Mouse (Mus musculus) kidney, adult 18-20 months (tissue): ENCODE results near the gene Tada3.

Experiments used
- DNase-seq: peaks from one replicate; pipeline ENCODE4 v3.0.0; 2021

Gene Tada3

DNA sequence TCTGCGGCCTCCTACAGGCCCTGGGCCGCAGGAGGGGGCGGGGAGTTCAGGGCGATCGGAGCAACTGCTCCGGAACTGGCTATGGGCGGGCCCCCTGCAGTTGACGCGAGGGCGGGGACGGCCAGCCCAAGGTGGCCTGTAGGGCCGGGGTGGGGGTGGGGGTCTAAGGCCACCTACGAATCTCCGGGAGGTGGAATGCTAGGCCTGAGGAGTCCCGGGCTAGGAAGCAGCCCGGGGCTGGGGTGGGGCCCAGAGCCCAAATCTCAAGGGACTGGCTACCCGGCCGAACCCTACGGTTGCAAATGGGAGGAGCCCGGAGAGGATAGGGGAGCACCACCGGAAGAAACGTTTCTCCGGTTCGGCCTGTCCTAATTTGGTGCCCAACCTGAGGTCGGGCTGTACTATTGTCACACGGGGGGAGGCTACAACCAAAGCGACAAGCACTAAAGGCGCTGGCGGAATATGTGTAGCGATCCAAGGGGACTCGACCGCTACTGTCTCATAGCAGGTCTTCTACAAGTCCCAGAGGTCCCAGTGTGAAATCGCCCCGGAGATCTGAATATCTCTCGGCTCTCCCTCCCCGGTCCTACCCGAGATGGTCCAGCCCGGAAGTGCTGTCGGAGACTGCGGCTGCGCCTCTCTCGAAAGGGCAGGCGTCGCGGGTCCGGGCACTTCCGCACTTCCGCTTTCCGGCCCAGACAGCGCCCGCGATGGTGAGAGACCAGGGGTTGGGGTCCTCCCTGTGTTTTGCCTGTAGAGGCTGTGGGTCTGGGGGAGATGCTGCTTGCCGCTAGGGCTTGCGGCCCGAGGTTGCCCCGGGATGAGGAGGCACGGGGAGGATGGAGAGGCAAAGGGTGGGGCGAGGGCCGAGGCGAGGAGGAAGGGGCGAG, at the start of gene Tada3, which contains the start of gene Arpc4:
Gene Tada3, minus strand, starts transcription at position 388 of the 890 bp plus-strand sequence.
Gene Arpc4, plus strand, starts transcription at position 620 of the 890 bp plus-strand sequence.
- peak; percentile 97 for DNase-seq

DNA sequence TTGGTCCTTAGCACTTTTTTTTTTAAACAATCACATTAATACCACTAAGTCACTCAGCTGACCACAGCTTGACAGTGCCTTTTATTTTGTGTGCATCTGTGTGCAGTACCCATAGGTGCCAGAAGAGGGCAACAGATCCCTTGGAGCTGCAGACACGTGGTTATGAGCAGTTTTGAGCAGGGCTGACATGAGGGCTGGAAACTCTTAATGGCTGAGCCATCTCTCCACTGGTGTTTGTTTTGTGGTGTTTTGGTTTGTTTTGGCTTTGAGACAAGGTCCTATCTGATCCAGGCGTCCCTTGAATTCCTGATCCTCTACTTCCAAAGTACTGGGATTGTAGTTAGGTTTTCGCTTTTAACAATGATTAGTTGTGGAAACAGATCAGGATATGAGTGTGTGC, 49.7 kb upstream of the Tada3 start:
- peak; percentile 42 for DNase-seq

DNA sequence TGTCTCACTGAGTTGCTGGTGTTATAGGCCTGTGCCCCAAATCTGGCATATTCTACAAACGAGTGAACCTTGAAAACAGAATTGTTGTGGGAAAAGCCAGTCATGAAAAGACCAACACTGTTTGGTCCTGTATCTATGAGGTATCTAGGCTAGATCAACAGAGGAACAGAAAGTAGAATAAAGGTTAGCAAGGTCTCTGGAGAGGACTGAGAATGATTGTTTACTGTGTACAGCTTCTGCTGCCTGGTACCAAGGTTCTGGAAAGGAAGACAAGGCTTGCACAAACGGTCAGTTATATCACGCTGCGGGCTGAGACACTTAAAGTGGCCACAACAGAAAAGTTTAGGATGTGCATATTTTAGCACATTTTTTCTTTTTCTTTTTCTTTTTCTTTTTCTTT, 49.0 kb upstream of the Tada3 start:
- no peak for DNase-seq

- DNase-seq: peak; percentile 33
Measured at GRCm38 (mm10) chr6:113424187-113424586, 46.5 kb upstream of the Tada3 start.

DNA sequence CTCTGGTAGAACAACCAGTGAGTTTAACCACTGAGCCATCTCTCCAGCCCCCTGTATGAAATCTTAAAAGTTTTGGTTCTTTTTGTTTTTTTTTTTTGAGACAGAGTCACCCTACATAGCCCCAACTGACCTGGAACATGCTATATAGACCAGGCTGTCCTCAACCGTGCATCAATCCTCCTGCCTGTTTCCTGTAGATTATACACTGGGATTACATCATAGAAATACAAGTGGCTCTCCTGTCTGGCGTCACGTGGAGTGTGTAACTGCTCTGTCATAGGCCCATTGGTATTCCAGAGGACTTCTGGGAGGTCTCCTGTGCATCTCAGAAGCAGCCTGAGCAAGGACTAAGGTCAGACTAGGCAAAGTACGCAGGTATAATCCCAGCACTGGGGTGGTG, 45.3 kb upstream of the Tada3 start:
- DNase-seq: no peak

DNA sequence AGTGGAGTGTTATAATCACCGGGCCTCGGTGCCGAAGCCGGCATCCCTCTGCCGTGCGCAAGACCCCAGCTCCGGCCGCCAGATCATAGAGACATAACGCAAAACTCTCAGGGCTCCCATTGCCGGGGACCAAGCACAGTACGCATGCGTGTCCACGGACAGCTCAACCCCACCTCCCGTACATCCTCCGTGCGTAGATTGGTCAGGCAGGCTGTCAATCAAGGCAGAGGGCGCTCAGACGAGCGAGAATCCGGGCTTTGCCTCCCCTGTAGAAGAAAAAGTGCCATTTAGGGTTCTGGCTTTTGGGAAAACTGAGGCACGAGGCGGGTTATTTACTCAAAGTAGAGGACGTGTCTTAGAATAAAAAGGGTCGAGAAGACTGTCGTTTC, 41.5 kb upstream of the Tada3 start, which contains the start of gene Rpusd3:
Gene Rpusd3, minus strand, starts transcription at position 142 of the 389 bp plus-strand sequence.
- DNase-seq: peak; percentile 98

- DNase-seq: no peak
Measured at GRCm38 (mm10) chr6:113418441-113419198, 40.9 kb upstream of the Tada3 start.

DNA sequence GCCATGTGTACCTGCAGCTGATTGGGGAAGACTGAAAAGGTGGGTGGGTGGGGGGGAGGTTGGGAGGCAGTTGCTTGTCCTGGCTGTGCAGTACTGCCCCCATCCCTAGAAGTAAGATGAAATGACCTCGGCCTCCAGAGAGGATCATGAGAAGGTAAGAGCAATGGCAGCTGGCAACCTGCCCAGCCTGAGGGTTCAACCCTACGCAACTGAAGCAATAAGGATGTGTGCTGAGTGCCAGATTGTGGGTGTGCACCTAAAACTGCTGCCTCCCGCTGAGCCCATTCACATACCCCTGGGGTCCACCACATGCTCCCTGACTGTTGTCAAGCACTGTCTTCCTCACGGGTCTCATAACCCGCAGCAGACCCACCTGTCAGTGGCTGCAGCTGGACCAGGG, 38.7 kb upstream of the Tada3 start:
- DNase-seq: no peak

DNA sequence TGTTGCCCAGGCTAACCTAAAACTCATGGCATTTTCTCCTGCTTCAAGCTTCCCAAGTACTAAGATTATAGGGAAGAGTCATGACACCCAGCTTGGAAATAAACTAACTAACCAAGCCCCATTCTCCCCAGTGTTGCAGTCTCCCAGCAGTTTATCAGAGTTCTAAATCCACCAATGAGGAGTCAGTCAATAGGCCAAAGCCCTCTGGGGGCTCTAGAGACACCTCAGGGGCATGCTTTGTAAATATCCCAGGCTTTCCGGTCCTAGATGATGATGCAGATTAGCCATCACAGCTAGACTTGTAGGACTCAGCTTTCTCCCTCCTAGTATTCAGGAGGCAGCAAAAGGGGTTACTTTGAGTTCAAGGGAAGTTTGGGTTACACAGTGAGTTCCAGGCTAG, 32.3 kb upstream of the Tada3 start:
- no peak for DNase-seq

GRCm38 (mm10) chr6:113406683-113407082, 29.0 kb upstream of the Tada3 start:
- DNase-seq: no peak

- no peak for DNase-seq
Measured at GRCm38 (mm10) chr6:113405483-113405882, 27.8 kb upstream of the Tada3 start.

GRCm38 (mm10) chr6:113404649-113405448, 27.2 kb upstream of the Tada3 start:
- peak; percentile 45 for DNase-seq

GRCm38 (mm10) chr6:113402094-113402493, 24.4 kb upstream of the Tada3 start:
- DNase-seq: no peak

- no peak for DNase-seq
Measured at GRCm38 (mm10) chr6:113396270-113397030, 18.8 kb upstream of the Tada3 start.

DNA sequence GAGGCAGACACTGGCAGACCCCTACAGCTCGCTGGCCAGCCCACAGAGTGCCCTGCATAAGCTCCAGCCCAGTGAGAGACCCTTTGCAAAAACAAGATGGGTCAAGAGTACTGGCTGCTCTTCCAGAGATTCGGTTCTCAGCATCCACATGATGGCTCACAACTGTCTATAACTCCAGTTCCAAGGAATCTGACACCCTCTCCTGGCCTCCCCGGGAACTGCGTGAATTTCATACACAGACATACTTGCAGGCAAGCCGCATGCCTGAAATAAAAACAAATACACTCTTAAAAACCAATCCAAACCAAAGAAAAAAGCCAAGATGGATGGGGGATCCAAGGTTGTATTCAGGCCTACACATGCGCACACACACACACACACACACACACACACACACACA, 17.8 kb upstream of the Tada3 start:
- DNase-seq: no peak

- DNase-seq: no peak
Measured at GRCm38 (mm10) chr6:113394811-113395210, 17.1 kb upstream of the Tada3 start.

DNA sequence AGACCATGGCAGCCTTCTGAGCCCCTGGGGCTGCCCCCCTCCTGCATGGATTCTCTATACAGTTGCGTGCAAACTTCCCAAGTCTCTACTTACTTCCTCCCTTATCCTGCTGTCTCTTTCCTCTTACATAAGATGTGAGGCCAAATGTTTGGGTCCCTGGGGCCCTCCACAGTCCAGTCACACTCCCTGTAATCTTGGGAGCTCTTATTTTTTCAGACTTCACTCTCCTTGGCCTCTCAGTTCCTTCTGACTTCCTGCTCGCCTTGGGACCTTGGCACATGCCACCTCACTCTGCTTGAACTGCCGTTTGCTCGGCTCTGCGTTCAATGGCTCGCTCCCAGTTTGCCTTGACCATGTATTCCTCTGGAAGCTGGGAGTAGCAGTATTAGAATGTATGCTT, 16.3 kb upstream of the Tada3 start:
- no peak for DNase-seq

GRCm38 (mm10) chr6:113392387-113393071, 14.8 kb upstream of the Tada3 start:
- DNase-seq: peak; percentile 58

GRCm38 (mm10) chr6:113392015-113392386, 14.3 kb upstream of the Tada3 start:
- DNase-seq: no peak

GRCm38 (mm10) chr6:113390715-113391114, 13.0 kb upstream of the Tada3 start:
- peak; percentile 18 for DNase-seq

GRCm38 (mm10) chr6:113388960-113389359, 11.3 kb upstream of the Tada3 start, which contains the start of gene Ttll3:
TSS of gene Ttll3 (plus strand) at chr6:113389260.
- no peak for DNase-seq

GRCm38 (mm10) chr6:113386025-113386424, 8.3 kb upstream of the Tada3 start:
- no peak for DNase-seq
